Mouse (Mus musculus): ENCODE data around the gene Sgf29.

- TF ChIP-seq USF1 (IDR thresholded peaks at IDR 0.05; ENCODE audit: low read depth), result no peak
- TF ChIP-seq MYOD1 (IDR thresholded peaks at IDR 0.05; ENCODE audit: control insufficient read depth in 1 of 3, insufficient read length in 2 of 3, low read depth in 2 of 3), result no peak
- TF ChIP-seq CEBPB (IDR thresholded peaks at IDR 0.05; ENCODE audit: insufficient read depth, poor library complexity, severe bottlenecking), result no peak
- TF ChIP-seq POLR2A (IDR thresholded peaks at IDR 0.05; ENCODE audit: insufficient read length, low read depth), result no peak
- no peak for TF ChIP-seq MAX (IDR thresholded peaks at IDR 0.05; ENCODE audit: low read depth)
Measured at GRCm38 (mm10) chr7:126606611-126607010, 42.5 kb upstream of the Sgf29 start.
